Mouse (Mus musculus) inflammation-experienced regulatory T-cells, adult 6 months (primary cell): ENCODE measurements at regions not wholly inside any gene's neighbourhood (a gene's known extent, or its start where the extent isn't known, plus 50 kb on each side); places are given as distances from the start of the nearest gene placed in this dataset.

Experiments
- ATAC-seq: one replicate; pipeline ENCODE4 v1.8.0; 2017

GRCm38 (mm10) chr15:36852229-36852821 is 155.2 kb downstream of the Zfp706 start:
- no peak for ATAC-seq

GRCm38 (mm10) chr15:36848238-36848637 is 159.3 kb downstream of the Zfp706 start:
- no peak for ATAC-seq

- ATAC-seq, result no peak
Observed at GRCm38 (mm10) chr15:36846806-36847205, 160.8 kb downstream of the Zfp706 start.
